Mouse (Mus musculus) thymus, adult 2 months (tissue): ENCODE results near the gene Ppef2. TPM values are rescaled to one million over a fixed set of nuclear protein-coding genes. Genes with fewer than 3 reads are reported as not detected.
"Not testable (repeated sequence)": the region's sequence is repeated elsewhere in the genome, so short reads cannot be mapped to it uniquely, and the experiment has no call there.

ENCODE experiments used
- DNase-seq: peaks from one replicate; pipeline ENCODE4 v3.0.0; 2021
- H3K27ac ChIP-seq: fragments of 200-500 bp; 2 replicates; pipeline ENCODE4 v1.5.1; 2012; ENCODE audit warnings: low read length, control low read depth; ENCODE audit not compliant: control insufficient read depth, insufficient read depth
- H3K27me3 ChIP-seq: fragments of 200-500 bp; 2 replicates; pipeline ENCODE4 v1.6.1; 2012; ENCODE audit warnings: mild to moderate bottlenecking, low read length, moderate library complexity, mixed read lengths; ENCODE audit not compliant: control insufficient read depth, insufficient read depth
- H3K36me3 ChIP-seq: fragments of 200-500 bp; 2 replicates; pipeline ENCODE4 v1.6.1; 2012; ENCODE audit warnings: mild to moderate bottlenecking, low read length, moderate library complexity; ENCODE audit not compliant: control insufficient read depth, insufficient read depth
- H3K4me1 ChIP-seq: fragments of 200-500 bp; replicated peaks from 2 replicates; pipeline ENCODE4 v1.6.1; 2012; ENCODE audit warnings: low read length; ENCODE audit not compliant: control insufficient read depth, insufficient read depth
- H3K4me3 ChIP-seq: fragments of 200-500 bp; 2 replicates; pipeline ENCODE4 v1.5.1; 2012; ENCODE audit warnings: mild to moderate bottlenecking, low read length, control low read depth, moderate library complexity; ENCODE audit not compliant: control insufficient read depth, insufficient read depth
- CTCF ChIP-seq: fragments of 200-500 bp; IDR thresholded peaks from 2 replicates; pipeline ENCODE4 v1.5.1; 2012; ENCODE audit warnings: mild to moderate bottlenecking, control low read depth, low read length, moderate library complexity, borderline replicate concordance; ENCODE audit not compliant: control insufficient read depth, poor library complexity, insufficient read depth; ENCODE audit errors: extremely low read depth
- POLR2A ChIP-seq: fragments of 200-500 bp; IDR thresholded peaks from 2 replicates; pipeline ENCODE4 v1.6.1; 2012; ENCODE audit warnings: mild to moderate bottlenecking, low read length, control low read depth, moderate library complexity; ENCODE audit not compliant: control insufficient read depth, poor library complexity, insufficient read depth; ENCODE audit errors: extremely low read depth
- WGBS: fragments of 180-500 bp; shearing (Covaris S2); methylation state at CpG from one replicate; pipeline ENCODE4 v1.1.7; 2018; 5-methylcytosine and 5-hydroxymethylcytosine counted together
- polyA plus RNA-seq: library from polyadenylated mRNA; depleted of rRNA; stranded (reverse); fragments of >200 nt; gene quantifications from 2 replicates; pipeline ENCODE4 v1.2.3, GENCODE M21; 2012; rRNA removed

The Ppef2 gene
- polyA plus RNA-seq, 1 experiment: 1.3 TPM

DNA sequence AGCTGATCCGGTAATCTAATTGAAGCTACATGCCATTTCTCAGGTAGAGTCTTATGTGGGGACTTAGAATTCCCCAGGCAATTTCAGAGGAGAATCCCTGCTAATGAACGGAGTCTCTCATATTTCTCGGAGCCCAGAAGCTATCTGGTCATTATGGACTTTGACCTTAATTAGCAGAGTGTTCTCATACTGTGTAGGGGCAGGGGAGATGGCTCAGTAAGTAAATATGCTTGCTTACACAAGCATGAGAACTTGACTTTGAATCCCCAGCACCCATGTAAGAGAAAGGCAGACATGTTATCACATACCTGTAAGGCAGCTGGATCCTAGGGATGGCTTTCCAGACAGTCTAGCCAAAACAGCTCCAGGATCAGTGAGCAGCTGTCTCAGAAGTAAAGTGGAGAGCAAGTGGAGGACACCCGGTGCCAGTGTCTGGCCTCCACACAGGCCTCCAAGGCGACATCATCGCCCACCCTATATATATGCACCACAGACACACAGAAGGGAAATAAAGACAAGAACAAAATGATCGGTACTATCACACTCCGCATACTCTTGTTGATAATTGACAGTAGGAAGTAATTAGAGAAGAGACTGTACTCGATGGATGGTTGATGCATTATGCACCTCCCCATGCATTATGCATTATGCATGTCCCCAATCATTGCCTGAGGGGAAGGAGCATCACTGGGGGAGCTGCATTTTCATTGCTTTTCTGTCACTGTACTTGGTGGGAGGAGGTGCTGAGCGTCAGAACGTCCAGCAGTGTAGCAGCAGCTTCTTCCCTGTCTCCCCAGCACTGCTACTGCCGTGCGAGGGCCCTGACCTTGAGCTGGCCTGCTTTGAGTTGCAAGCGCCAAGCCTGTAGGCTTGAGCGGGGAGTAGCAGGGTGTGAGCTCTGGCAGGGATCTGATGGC, 58.9 kb downstream of the Ppef2 start:
- H3K27ac ChIP-seq: no peak overlapping the region
- WGBS: 97% methylated on average over 15 of the region's 15 CpGs
- no peaks in the 10 kb centered on the region for H3K4me1 ChIP-seq
- H3K27me3 ChIP-seq: no peaks in the 10 kb centered on the region
- TF ChIP-seq POLR2A (no peak), CTCF (no peak)
- no peak overlapping the region for H3K4me3 ChIP-seq
- peaks cover 82% of the 10 kb centered on the region for H3K36me3 ChIP-seq
- DNase-seq: no peak

DNA sequence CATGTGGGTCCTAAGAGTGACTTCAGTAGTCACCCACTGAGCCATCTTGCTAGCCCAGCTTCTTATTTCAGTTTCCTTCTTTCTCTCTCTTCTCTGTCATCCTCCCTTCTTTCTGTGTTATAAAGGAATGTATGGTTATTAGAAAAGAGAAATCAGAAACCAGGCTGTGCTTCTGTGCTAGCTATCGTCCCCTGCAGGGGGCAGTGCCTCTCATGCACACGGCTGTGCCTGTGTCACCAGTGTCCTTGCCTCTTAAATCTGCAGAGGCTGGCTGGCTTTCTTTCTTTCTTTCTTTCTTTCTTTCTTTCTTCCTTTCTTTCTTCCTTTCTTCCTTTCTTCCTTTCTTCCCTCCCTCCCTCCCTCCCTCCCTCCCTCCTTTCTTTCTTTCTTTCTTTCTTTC, 60.4 kb downstream of the Ppef2 start:
- H3K27ac ChIP-seq: not testable (repeated sequence)
- H3K36me3 ChIP-seq: peaks cover 68% of the 10 kb centered on the region
- DNase-seq: peak; percentile 43

DNA sequence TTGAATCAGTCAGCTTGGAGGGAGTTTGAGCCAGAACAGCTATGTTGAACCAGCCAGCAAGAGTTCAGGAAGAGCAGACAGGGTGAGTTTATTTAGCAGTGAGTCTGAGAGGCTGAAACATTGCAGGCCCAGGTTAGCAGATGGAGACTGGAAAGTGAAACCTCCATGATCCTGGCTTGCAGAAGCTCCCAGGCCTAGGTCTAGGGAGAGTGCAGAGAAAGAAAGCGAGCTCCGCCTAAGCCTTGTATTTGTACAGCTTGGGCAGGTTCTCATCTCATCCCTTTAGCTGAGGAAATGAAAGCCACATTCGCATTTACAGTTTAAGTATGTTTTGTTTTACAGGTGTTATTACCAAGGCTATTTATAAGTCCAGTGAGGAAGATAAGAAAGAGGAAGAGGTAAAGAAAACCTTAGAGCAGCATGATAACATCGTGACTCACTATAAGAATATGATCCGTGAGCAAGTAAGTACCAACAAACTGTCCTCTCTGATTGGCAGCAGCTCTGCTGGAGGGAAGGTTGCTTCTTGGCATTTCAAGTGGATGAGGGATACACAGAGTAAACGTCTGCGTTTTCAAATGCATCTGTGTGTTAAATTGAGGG, 67.1 kb downstream of the Ppef2 start:
- Histone ChIP-seq H3K27ac (no peak overlapping the region), H3K36me3 (peaks cover 33% of the 10 kb centered on the region), H3K4me3 (no peak overlapping the region), H3K27me3 (no peaks in the 10 kb centered on the region), H3K4me1 (peaks cover 7% of the 10 kb centered on the region)
- 93% methylated on average over 7 of the region's 7 CpGs for WGBS
- no peak for DNase-seq
- no peak for TF ChIP-seq POLR2A
- no peak for TF ChIP-seq CTCF

More for the DNA sequence above, 60.4 kb downstream of the Ppef2 start:
- peak; percentile 69 for TF ChIP-seq CTCF
- not testable (repeated sequence) for H3K4me1 ChIP-seq, H3K4me3 ChIP-seq, H3K27me3 ChIP-seq
- 62% methylated on average over 2 of the region's 2 CpGs for WGBS

DNA sequence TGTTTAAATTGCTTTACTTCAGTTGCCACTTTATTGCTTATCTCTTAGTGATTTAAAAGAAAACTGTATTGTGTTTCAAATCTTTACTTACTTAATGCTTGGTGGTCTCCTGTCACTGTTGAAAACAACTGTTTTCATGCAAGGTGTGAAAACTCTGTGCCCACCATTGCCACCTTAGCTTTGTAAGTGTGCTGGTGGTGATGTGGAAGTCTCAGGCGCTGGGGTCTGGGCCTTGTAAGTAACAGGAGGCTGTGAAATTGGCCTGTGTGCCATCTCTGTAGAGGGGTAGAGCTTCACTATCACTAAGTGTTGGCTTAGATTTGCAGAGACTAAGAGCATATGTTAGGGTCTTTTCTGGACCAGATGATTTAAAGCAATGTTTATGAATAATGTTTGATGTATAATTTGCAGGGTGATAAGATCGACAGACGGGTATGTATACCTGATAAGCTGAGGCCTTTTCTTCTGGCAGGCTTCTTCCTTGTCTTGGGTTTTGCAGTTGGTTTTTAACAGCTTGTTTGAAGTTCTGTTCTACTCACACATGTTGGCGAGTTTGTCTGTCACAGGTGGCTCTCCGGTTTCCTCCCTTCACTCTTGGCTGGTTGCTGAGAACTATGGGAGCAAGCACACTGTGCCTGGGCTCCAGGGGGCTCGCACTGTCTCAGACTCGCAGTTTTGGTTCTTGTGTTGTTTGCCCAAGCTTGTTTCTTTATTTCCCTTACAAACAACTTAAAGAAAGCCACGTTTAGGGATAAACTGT, 72.8 kb downstream of the Ppef2 start:
- H3K27ac ChIP-seq: peak overlapping the region; percentile 95
- peaks cover 11% of the 10 kb centered on the region; the same call in 1 of the 2 replicates for H3K36me3 ChIP-seq
- no peaks in the 10 kb centered on the region for H3K27me3 ChIP-seq
- WGBS: 10% methylated on average over 8 of the region's 8 CpGs
- TF ChIP-seq POLR2A (no peak), CTCF (no peak)
- no peak overlapping the region for H3K4me3 ChIP-seq
- H3K4me1 ChIP-seq: peaks cover 24% of the 10 kb centered on the region
- peak; percentile 67 for DNase-seq

Other genes with a start within 250 kb of the Ppef2 start
- 0.66 and 1.0 TPM in 2 replicates for gene Cdkl2, start 212.4 kb downstream of the Ppef2 start, polyA plus RNA-seq
- 26.9 and 28.3 TPM in 2 replicates for gene G3bp2, start 172.6 kb downstream of the Ppef2 start, polyA plus RNA-seq
- gene Uso1, start 118.3 kb downstream of the Ppef2 start, polyA plus RNA-seq: 25.4 and 32.3 TPM in 2 replicates
- 0.45 TPM in 1 of 2 replicates, not detected in the other for gene U90926, start 40.9 kb downstream of the Ppef2 start, polyA plus RNA-seq
- 36.0 and 50.7 TPM in 2 replicates for gene Naaa, start 21.9 kb upstream of the Ppef2 start, polyA plus RNA-seq
- 15.8 and 18.1 TPM in 2 replicates for gene Sdad1, start 54.2 kb upstream of the Ppef2 start, polyA plus RNA-seq
- gene Cxcl9, start 71.8 kb upstream of the Ppef2 start, polyA plus RNA-seq: 24.5 and 41.8 TPM in 2 replicates
- gene Art3, start 75.5 kb upstream of the Ppef2 start, polyA plus RNA-seq: 4.5 and 12.7 TPM in 2 replicates
- gene Cxcl10, start 92.6 kb upstream of the Ppef2 start, polyA plus RNA-seq: 93.6 and 97.3 TPM in 2 replicates
- gene Nup54, start 178.9 kb upstream of the Ppef2 start, polyA plus RNA-seq: 26.9 and 34.6 TPM in 2 replicates